In genomic region chr9:107706781-107707211, GRCm38 (mm10) we compare ENCODE assay signal across 8 mouse cellular contexts. TPM values are rescaled to one million over a fixed set of nuclear protein-coding genes. Genes with fewer than 3 reads are reported as not detected.
A peak's percentile ranks its signal among the peaks of the same experiment; 100 is the strongest.
DNase-seq lines count a peak whose midpoint lies in the region; ATAC-seq and TF ChIP-seq lines count a peak whose summit lies in the region.

No protein-coding gene starts in this region.

- H3K4me2 ChIP-seq in heart, embryonic 15.5 days, result peak overlapping the region; percentile 99
- H3K4me2 ChIP-seq in liver, postnatal 0 days (ENCODE audit: low read depth, low read length), result 0 out of 2 replicates have a peak overlapping the region, but pooled peaks have one; percentile 93

- peak overlapping the region; percentile 69; the same call in 1 of the 2 replicates for H3K4me3 ChIP-seq in heart, embryonic 15.5 days
- no peak overlapping the region; the same call in 1 of the 2 replicates for H3K4me3 ChIP-seq in liver, postnatal 0 days (ENCODE audit: low read depth, low read length)

- H3K4me1 ChIP-seq in heart, embryonic 15.5 days (replicated peaks), result peaks cover 67% of the 10 kb centered on the region
- peaks cover 15% of the 10 kb centered on the region for H3K4me1 ChIP-seq in liver, postnatal 0 days (ENCODE audit: insufficient read depth)

- ATAC-seq in heart, embryonic 15.5 days (replicated peaks; ENCODE audit: insufficient number of reproducible peaks, insufficient read depth, low FRiP score, low read depth), result no peak
- no peak for ATAC-seq in liver, postnatal 0 days

- H3K9me3 ChIP-seq in heart, embryonic 15.5 days (replicated peaks), result no peaks in the 10 kb centered on the region
- no peaks in the 10 kb centered on the region for H3K9me3 ChIP-seq in liver, postnatal 0 days (ENCODE audit: low read length)

- no peak for TF ChIP-seq CTCF in liver, postnatal 0 days (IDR thresholded peaks at IDR 0.05; ENCODE audit: low read depth)

- H3K27ac ChIP-seq in heart, embryonic 15.5 days, result no peak overlapping the region
- no peak overlapping the region for H3K27ac ChIP-seq in liver, postnatal 0 days (ENCODE audit: low read depth)

- peak; percentile 52 for DNase-seq in right cerebral cortex, postnatal 4 days
- DNase-seq in right cerebral cortex, postnatal 25 days, result no peak
- no peak for DNase-seq in liver, postnatal 0 days
- DNase-seq in yolk sac, embryonic 10.5 days (ENCODE audit: low spot score), result peak; percentile 66
- DNase-seq in layer of hippocampus, postnatal 14 days (ENCODE audit: low spot score in 2 of 2), result no peak
- no peak for DNase-seq in right cerebral cortex, adult 18-20 months
- DNase-seq in testis, postnatal 14 days (ENCODE audit: low spot score), result no peak

- H3K27me3 ChIP-seq in heart, embryonic 15.5 days, result peaks cover 65% of the 10 kb centered on the region
- H3K27me3 ChIP-seq in liver, postnatal 0 days (ENCODE audit: insufficient read depth, low read length), result peaks cover 61% of the 10 kb centered on the region

- 0 out of 2 replicates have a peak overlapping the region, but pooled peaks have one; percentile 11 for H3K9ac ChIP-seq in heart, embryonic 15.5 days
- no peak overlapping the region for H3K9ac ChIP-seq in liver, postnatal 0 days (replicated peaks)

- 4% methylated on average over 14 of the region's 14 CpGs for WGBS in heart, embryonic 15.5 days
- 6% methylated on average over 14 of the region's 14 CpGs for WGBS in liver, postnatal 0 days (ENCODE audit: insufficient replicate concordance)

- TF ChIP-seq EP300 in liver, postnatal 0 days (IDR thresholded peaks at IDR 0.05; ENCODE audit: low read depth), result no peak

- no peaks in the 10 kb centered on the region for H3K36me3 ChIP-seq in heart, embryonic 15.5 days
- H3K36me3 ChIP-seq in liver, postnatal 0 days (replicated peaks; ENCODE audit: insufficient read depth, low read length), result no peaks in the 10 kb centered on the region

RNA-seq across cellular contexts. Expression of gene Sema3f, which starts 3.5 kb away (rescaled TPM):
- 4.1 and 7.1 TPM in 2 replicates for polyA plus RNA-seq in heart, embryonic 15.5 days (2015; fragmentation: Nextera tagmentation; extraction: Ambion mirVana)
- polyA plus RNA-seq in liver, postnatal 0 days (2015; fragmentation: Nextera tagmentation; extraction: Ambion mirVana), result 0.76 and 1.1 TPM in 2 replicates
- 1 to 10 TPM; 4.3 to 4.8 TPM for total RNA-seq in layer of hippocampus, postnatal 14 days (2021)

RNA-seq across cellular contexts. Expression of gene Gnat1, which starts 27.3 kb away (rescaled TPM):
- 0.53 and 0.98 TPM in 2 replicates for polyA plus RNA-seq in heart, embryonic 15.5 days (2015; fragmentation: Nextera tagmentation; extraction: Ambion mirVana)
- polyA plus RNA-seq in liver, postnatal 0 days (2015; fragmentation: Nextera tagmentation; extraction: Ambion mirVana), result 5.8 and 6.2 TPM in 2 replicates
- total RNA-seq in layer of hippocampus, postnatal 14 days (2021), result under 1 TPM in 1 of 2 experiments, not detected in 1; 0.60 TPM

RNA-seq across cellular contexts. Expression of gene Slc38a3, which starts 37.5 kb away (rescaled TPM):
- polyA plus RNA-seq in heart, embryonic 15.5 days (2015; fragmentation: Nextera tagmentation; extraction: Ambion mirVana), result 2.5 and 3.6 TPM in 2 replicates
- 147 and 174 TPM in 2 replicates for polyA plus RNA-seq in liver, postnatal 0 days (2015; fragmentation: Nextera tagmentation; extraction: Ambion mirVana)
- total RNA-seq in layer of hippocampus, postnatal 14 days (2021), result 10 to 100 TPM; 83.3 to 98.4 TPM

Comparison
In these comparisons a context has a peak if more than half of its experiments do, and no peak if none do; other contexts are left out.
1. DNase-seq: peak in right cerebral cortex, postnatal 4 days (single experiment) and yolk sac, embryonic 10.5 days (single experiment); none in right cerebral cortex, postnatal 25 days (single experiment), liver, postnatal 0 days (single experiment), layer of hippocampus, postnatal 14 days (0 of 2), right cerebral cortex, adult 18-20 months (single experiment) and testis, postnatal 14 days (single experiment).
2. RNA of gene Slc38a3, which starts 37.5 kb away (polyA plus RNA-seq): 147 to 174 TPM in liver, postnatal 0 days; 2.5 to 3.6 TPM in heart, embryonic 15.5 days; every median in the first group is over 10 times any median in the second.